Mouse (Mus musculus): ENCODE measurements at regions not wholly inside any gene's neighbourhood (a gene's known extent, or its start where the extent isn't known, plus 50 kb on each side); places are given as distances from the start of the nearest gene placed in this dataset.

- no peak for DNase-seq (ENCODE audit: low spot score in 2 of 2)
- intact Hi-C loops (cut with DNase I) = no loop called here
These were observed 1100.8 kb upstream of the Gm7489 start for GRCm38 (mm10) chr15:52783940-52784339.

GRCm38 (mm10) chr15:52785196-52785595 is 1099.5 kb upstream of the Gm7489 start:
- intact Hi-C loops (cut with DNase I) = no loop called here
- DNase-seq (ENCODE audit: low spot score in 2 of 2) = no peak

GRCm38 (mm10) chr15:52785976-52786375 is 1098.7 kb upstream of the Gm7489 start:
- no peak for DNase-seq (ENCODE audit: low spot score in 2 of 2)
- intact Hi-C loops (cut with DNase I) = no loop called here

- intact Hi-C loops (cut with DNase I) = loop anchor here (5.0 kb wide), 1 partner anchor 537 kb away; no protein-coding TSS in a partner anchor
- no peak for DNase-seq (ENCODE audit: low spot score in 2 of 2)
These were observed 1079.1 kb upstream of the Gm7489 start for GRCm38 (mm10) chr15:52805479-52806199.

- intact Hi-C loops (cut with DNase I) = loop anchor here (5.0 kb wide), 1 partner anchor 534 kb away; no protein-coding TSS in a partner anchor
- DNase-seq (ENCODE audit: low spot score in 2 of 2) = no peak
These were observed 1076.1 kb upstream of the Gm7489 start for GRCm38 (mm10) chr15:52808622-52809021.

GRCm38 (mm10) chr15:52820796-52821195 is 1063.9 kb upstream of the Gm7489 start:
- no peak for DNase-seq (ENCODE audit: low spot score in 2 of 2)
- intact Hi-C loops (cut with DNase I) = no loop called here

- intact Hi-C loops (cut with DNase I) = no loop called here
These were observed 1047.8 kb upstream of the Gm7489 start for GRCm38 (mm10) chr15:52836896-52837295.

GRCm38 (mm10) chr15:52848132-52848531 is 1036.6 kb upstream of the Gm7489 start:
- intact Hi-C loops (cut with DNase I) = no loop called here
- no peak for DNase-seq (ENCODE audit: low spot score in 2 of 2)

More at GRCm38 (mm10) chr15:52836896-52837295, 1047.8 kb upstream of the Gm7489 start:
- DNase-seq (ENCODE audit: low spot score in 2 of 2) = no peak

GRCm38 (mm10) chr15:52858682-52859081 is 1026.0 kb upstream of the Gm7489 start:
- intact Hi-C loops (cut with DNase I) = no loop called here
- peak; percentile 10 to 13 for DNase-seq (ENCODE audit: low spot score in 2 of 2)

GRCm38 (mm10) chr15:52863494-52863893 is 1021.2 kb upstream of the Gm7489 start:
- intact Hi-C loops (cut with DNase I) = no loop called here
- DNase-seq (ENCODE audit: low spot score in 2 of 2) = no peak

- DNase-seq (ENCODE audit: low spot score in 2 of 2) = no peak
- intact Hi-C loops (cut with DNase I) = no loop called here
These were observed 992.3 kb upstream of the Gm7489 start for GRCm38 (mm10) chr15:52892244-52892950.

GRCm38 (mm10) chr15:52898107-52898506 is 986.6 kb upstream of the Gm7489 start:
- DNase-seq (ENCODE audit: low spot score in 2 of 2) = no peak
- intact Hi-C loops (cut with DNase I) = no loop called here

GRCm38 (mm10) chr15:52899403-52899802 is 985.3 kb upstream of the Gm7489 start:
- no peak for DNase-seq (ENCODE audit: low spot score in 2 of 2)
- intact Hi-C loops (cut with DNase I) = no loop called here

- no peak for DNase-seq (ENCODE audit: low spot score in 2 of 2)
- intact Hi-C loops (cut with DNase I) = no loop called here
These were observed 984.9 kb upstream of the Gm7489 start for GRCm38 (mm10) chr15:52899822-52900221.

- peak in 1 of 2 experiments; percentile 26 for DNase-seq (ENCODE audit: low spot score in 2 of 2)
- intact Hi-C loops (cut with DNase I) = no loop called here
These were observed 979.5 kb upstream of the Gm7489 start for GRCm38 (mm10) chr15:52905231-52905630.

- no peak for DNase-seq (ENCODE audit: low spot score in 2 of 2)
- intact Hi-C loops (cut with DNase I) = no loop called here
These were observed 977.5 kb upstream of the Gm7489 start for GRCm38 (mm10) chr15:52907217-52907616.

- intact Hi-C loops (cut with DNase I) = no loop called here
- DNase-seq (ENCODE audit: low spot score in 2 of 2) = no peak
These were observed 962.4 kb upstream of the Gm7489 start for GRCm38 (mm10) chr15:52922277-52922676.

GRCm38 (mm10) chr15:52928408-52928807 is 956.3 kb upstream of the Gm7489 start:
- DNase-seq (ENCODE audit: low spot score in 2 of 2) = no peak
- intact Hi-C loops (cut with DNase I) = no loop called here

- intact Hi-C loops (cut with DNase I) = no loop called here
- no peak for DNase-seq (ENCODE audit: low spot score in 2 of 2)
These were observed 947.6 kb upstream of the Gm7489 start for GRCm38 (mm10) chr15:52937138-52937537.

- intact Hi-C loops (cut with DNase I) = no loop called here
- no peak for DNase-seq (ENCODE audit: low spot score in 2 of 2)
These were observed 940.1 kb upstream of the Gm7489 start for GRCm38 (mm10) chr15:52944592-52944991.

- no peak for DNase-seq (ENCODE audit: low spot score in 2 of 2)
- intact Hi-C loops (cut with DNase I) = no loop called here
These were observed 936.5 kb upstream of the Gm7489 start for GRCm38 (mm10) chr15:52948196-52948595.
